Mouse (Mus musculus) limb, embryonic 14.5 days (tissue): Measurements from ENCODE around the gene Rbks. TPM values are rescaled to one million over a fixed set of nuclear protein-coding genes. Genes with fewer than 3 reads are reported as not detected.

ENCODE experiments used
- ATAC-seq: fragments of 200-750 bp; cut with Nextera tagmentation; 2 replicates; pipeline ENCODE4 v1.8.0; 2017; ENCODE audit warnings: low read depth, moderate number of reproducible peaks, moderate TSS enrichment; ENCODE audit not compliant: low FRiP score
- DNase-seq: peaks from one replicate; pipeline ENCODE4 v3.0.0-alpha.2; 2015; ENCODE audit warnings: low spot score
- H3K27ac ChIP-seq: fragments of 300-500 bp; sonication (generic); replicated peaks from 2 replicates; pipeline ENCODE4 v1.5.1; 2014; ENCODE audit warnings: low read depth, mild to moderate bottlenecking, low read length, moderate library complexity, mixed read lengths
- H3K27me3 ChIP-seq: fragments of 300-500 bp; sonication (generic); 2 replicates; pipeline ENCODE4 v1.6.1; 2014; ENCODE audit warnings: low read length, mixed read lengths; ENCODE audit not compliant: control insufficient read depth, insufficient read depth
- H3K36me3 ChIP-seq: fragments of 300-500 bp; sonication (generic); 2 replicates; pipeline ENCODE4 v1.6.1; 2014; ENCODE audit warnings: mild to moderate bottlenecking, low read length, moderate library complexity, mixed read lengths; ENCODE audit not compliant: control insufficient read depth, insufficient read depth
- H3K4me1 ChIP-seq: fragments of 300-500 bp; sonication (generic); 2 replicates; pipeline ENCODE4 v1.6.1; 2014; ENCODE audit warnings: antibody characterized with exemption, low read length, mixed read lengths; ENCODE audit not compliant: control insufficient read depth, insufficient read depth
- H3K4me2 ChIP-seq: fragments of 300-500 bp; sonication (generic); replicated peaks from 2 replicates; pipeline ENCODE4 v1.6.1; 2014; ENCODE audit warnings: low read depth, mild to moderate bottlenecking, low read length, moderate library complexity; ENCODE audit not compliant: severe bottlenecking
- H3K4me3 ChIP-seq: fragments of 300-500 bp; sonication (generic); replicated peaks from 2 replicates; pipeline ENCODE4 v1.5.1; 2014; ENCODE audit warnings: low read length
- H3K9ac ChIP-seq: fragments of 300-500 bp; sonication (generic); 2 replicates; pipeline ENCODE4 v1.6.1; 2014; ENCODE audit warnings: mild to moderate bottlenecking, low read depth, low read length, moderate library complexity; ENCODE audit not compliant: severe bottlenecking
- H3K9me3 ChIP-seq: fragments of 300-500 bp; sonication (generic); 2 replicates; pipeline ENCODE4 v1.6.1; 2016; ENCODE audit warnings: low read length; ENCODE audit not compliant: control insufficient read depth
- POLR2A ChIP-seq: fragments of 200-500 bp; IDR thresholded peaks from 2 replicates; pipeline ENCODE4 v1.8.0; 2012; ENCODE audit warnings: inconsistent platforms, mild to moderate bottlenecking, moderate library complexity, borderline replicate concordance; ENCODE audit not compliant: insufficient read depth, insufficient read length; ENCODE audit errors: extremely low read depth
- WGBS: fragments of 180-500 bp; shearing (Covaris S2); extraction: QIAGEN DNeasy Blood & Tissue Kit; methylation state at CpG from one replicate; pipeline ENCODE4 v1.1.7; 2014; 5-methylcytosine and 5-hydroxymethylcytosine counted together
- microRNA-seq: library from miRNA; unstranded; fragments of <30 nt; microRNA quantifications from one replicate; pipeline ENCODE4, GENCODE M21; 2016
- polyA plus RNA-seq, 2 experiments: library from polyadenylated mRNA; depleted of rRNA in 1 of 2; stranded (reverse) in 1 of 2; unstranded in 1 of 2; fragments of >200 nt; fragmentation: Nextera tagmentation in 1 of 2; extraction: Ambion mirVana in 1 of 2; gene quantifications; 2 replicates each; pipeline versions ENCODE4 v1.2.1 to v1.2.3; 2012 to 2014

Rbks gene
- polyA plus RNA-seq, 2 experiments, result 1.9 to 2.2 TPM

DNA sequence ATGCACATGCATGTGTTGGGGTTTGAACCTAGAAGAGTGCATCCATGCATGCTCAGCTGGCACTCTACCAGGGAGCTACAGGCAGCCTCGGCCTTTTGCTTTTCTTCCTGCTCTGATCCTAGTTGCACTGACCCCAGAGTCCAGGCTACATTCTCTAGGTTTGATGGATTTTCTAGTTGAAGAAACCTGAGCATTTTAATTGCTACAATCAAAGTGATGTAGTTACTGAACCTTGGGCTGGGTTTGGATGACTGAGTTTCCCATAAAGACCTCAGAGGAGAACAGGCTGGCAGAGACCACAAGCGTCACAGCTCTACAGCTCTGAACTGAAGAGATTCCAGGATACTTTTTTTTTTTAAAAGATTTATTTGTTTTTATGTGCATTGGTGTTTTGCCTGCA lies 114.2 kb downstream of the Rbks start:
- Histone ChIP-seq H3K36me3 (no peaks in the 10 kb centered on the region), H3K4me2 (no peak overlapping the region), H3K4me3 (no peak overlapping the region), H3K27me3 (no peaks in the 10 kb centered on the region), H3K9ac (no peak overlapping the region), H3K9me3 (no peaks in the 10 kb centered on the region), H3K4me1 (no peaks in the 10 kb centered on the region), H3K27ac (no peak overlapping the region)
- TF ChIP-seq POLR2A, result no peak
- ATAC-seq (no peak), DNase-seq (no peak)
- WGBS, result 64% methylated on average over 2 of the region's 2 CpGs

DNA sequence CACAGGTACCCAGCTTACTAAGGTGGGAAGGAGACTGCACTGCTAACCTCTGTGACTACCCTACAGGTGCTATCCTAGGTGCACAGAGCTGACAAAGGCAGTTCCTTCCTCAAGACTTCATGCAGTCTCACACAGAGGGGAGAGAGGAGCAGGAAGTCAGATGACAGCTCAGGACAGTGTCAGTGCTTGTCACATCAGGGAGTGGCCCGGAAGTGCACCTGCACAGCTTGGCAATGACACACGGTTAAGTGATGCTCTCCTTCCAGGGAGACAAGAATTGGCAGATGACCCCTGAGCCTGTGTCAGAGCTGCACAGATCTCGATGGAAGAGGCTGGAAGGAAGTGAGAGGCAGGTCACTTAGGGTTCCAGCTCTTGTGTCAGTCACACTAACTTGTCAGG lies 115.5 kb downstream of the Rbks start:
- WGBS, result 54% methylated on average over 3 of the region's 3 CpGs
- no peak overlapping the region for H3K27ac ChIP-seq

DNA sequence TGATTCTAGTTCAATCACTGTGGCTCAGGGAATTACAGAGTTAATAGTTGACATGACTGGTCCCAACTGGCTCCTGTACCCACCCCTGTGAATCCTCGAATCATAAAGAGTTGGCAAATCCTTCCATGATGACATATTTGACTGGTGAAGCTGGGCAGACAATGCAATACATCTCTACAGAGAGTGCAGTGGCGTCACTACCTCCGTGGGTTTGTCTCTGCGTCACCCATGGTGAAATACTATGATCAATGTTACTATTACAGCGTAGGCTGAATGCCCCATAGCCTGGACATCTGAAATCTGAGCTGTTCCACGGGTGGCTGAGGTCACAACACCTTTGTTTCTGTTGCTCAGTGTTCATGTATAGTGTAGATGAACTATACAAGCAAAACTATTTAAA lies 116.2 kb downstream of the Rbks start:
- H3K4me1 ChIP-seq, result no peaks in the 10 kb centered on the region
- ATAC-seq (no peak), DNase-seq (no peak)
- no peak overlapping the region for H3K27ac ChIP-seq
- H3K9me3 ChIP-seq, result no peaks in the 10 kb centered on the region
- H3K4me3 ChIP-seq, result no peak overlapping the region
- no peak overlapping the region for H3K4me2 ChIP-seq
- H3K36me3 ChIP-seq, result no peaks in the 10 kb centered on the region
- TF ChIP-seq POLR2A, result no peak
- no peak overlapping the region for H3K9ac ChIP-seq
- 75% methylated on average over 6 of the region's 6 CpGs for WGBS
- no peaks in the 10 kb centered on the region for H3K27me3 ChIP-seq

More for the DNA sequence above, 115.5 kb downstream of the Rbks start:
- no peak for TF ChIP-seq POLR2A
- Histone ChIP-seq H3K4me2 (no peak overlapping the region), H3K36me3 (no peaks in the 10 kb centered on the region), H3K9ac (no peak overlapping the region), H3K4me3 (no peak overlapping the region), H3K4me1 (no peaks in the 10 kb centered on the region), H3K27me3 (no peaks in the 10 kb centered on the region), H3K9me3 (no peaks in the 10 kb centered on the region)
- DNase-seq (no peak), ATAC-seq (no peak)

- H3K27ac ChIP-seq, result no peak overlapping the region
- TF ChIP-seq POLR2A, result no peak
- no peak for DNase-seq
- no peaks in the 10 kb centered on the region for H3K27me3 ChIP-seq
- no peak overlapping the region for H3K9ac ChIP-seq
- H3K4me2 ChIP-seq, result no peak overlapping the region
- no peaks in the 10 kb centered on the region for H3K9me3 ChIP-seq
- no peaks in the 10 kb centered on the region for H3K36me3 ChIP-seq
- H3K4me1 ChIP-seq, result no peaks in the 10 kb centered on the region
- ATAC-seq, result no peak
- 75% methylated on average over 7 of the region's 7 CpGs for WGBS
- H3K4me3 ChIP-seq, result no peak overlapping the region
Observed at GRCm38 (mm10) chr5:31576539-31576975, 120.9 kb downstream of the Rbks start.

Small RNAs within 50 kb of the gene (microRNA-seq; reads per million reads assigned to microRNA genes)
- not detected for gene Mir3473e

Other genes starting within 250 kb of the Rbks start
- gene Zfp512, start 245.2 kb downstream of the Rbks start, polyA plus RNA-seq (2012; rRNA removed), result 40.9 and 41.5 TPM in 2 replicates
- gene Zfp512, start 245.2 kb downstream of the Rbks start, polyA plus RNA-seq (2014; fragmentation: Nextera tagmentation; extraction: Ambion mirVana), result 38.1 and 47.1 TPM in 2 replicates
- gene 4930548H24Rik, start 211.9 kb downstream of the Rbks start, polyA plus RNA-seq (2012; rRNA removed), result 0.06 and 0.13 TPM in 2 replicates
- gene 4930548H24Rik, start 211.9 kb downstream of the Rbks start, polyA plus RNA-seq (2014; fragmentation: Nextera tagmentation; extraction: Ambion mirVana), result not detected in 2 replicates
- gene Gpn1, start 202.9 kb downstream of the Rbks start, polyA plus RNA-seq (2012; rRNA removed), result 25.7 and 27.8 TPM in 2 replicates
- gene Gpn1, start 202.9 kb downstream of the Rbks start, polyA plus RNA-seq (2014; fragmentation: Nextera tagmentation; extraction: Ambion mirVana), result 47.1 and 53.4 TPM in 2 replicates
- 19.5 and 20.2 TPM in 2 replicates for gene Slc4a1ap, start 170.6 kb downstream of the Rbks start, polyA plus RNA-seq (2012; rRNA removed)
- gene Slc4a1ap, start 170.6 kb downstream of the Rbks start, polyA plus RNA-seq (2014; fragmentation: Nextera tagmentation; extraction: Ambion mirVana), result 23.9 and 27.7 TPM in 2 replicates
- 18.0 and 20.9 TPM in 2 replicates for gene Supt7l, start 169.8 kb downstream of the Rbks start, polyA plus RNA-seq (2012; rRNA removed)
- gene Supt7l, start 169.8 kb downstream of the Rbks start, polyA plus RNA-seq (2014; fragmentation: Nextera tagmentation; extraction: Ambion mirVana), result 11.4 and 13.7 TPM in 2 replicates
- gene Mrpl33, start 100.7 kb downstream of the Rbks start, polyA plus RNA-seq (2012; rRNA removed), result 76.9 and 138 TPM in 2 replicates
- 266 and 312 TPM in 2 replicates for gene Mrpl33, start 100.7 kb downstream of the Rbks start, polyA plus RNA-seq (2014; fragmentation: Nextera tagmentation; extraction: Ambion mirVana)
- gene Babam2, start 57 bp upstream of the Rbks start, polyA plus RNA-seq (2012; rRNA removed), result 22.7 and 23.4 TPM in 2 replicates
- 27.7 and 35.8 TPM in 2 replicates for gene Babam2, start 57 bp upstream of the Rbks start, polyA plus RNA-seq (2014; fragmentation: Nextera tagmentation; extraction: Ambion mirVana)